Comparison of ENCODE assay signal across 8 mouse cellular contexts in genomic region chr8:85034764-85035163, GRCm38 (mm10). TPM values are rescaled to one million over a fixed set of nuclear protein-coding genes. Genes with fewer than 3 reads are reported as not detected.
A peak's percentile ranks its signal among the peaks of the same experiment; 100 is the strongest.
DNase-seq lines count a peak whose midpoint lies in the region; ATAC-seq lines count a peak whose summit lies in the region.

No protein-coding gene starts in this region.

- 0 out of 2 replicates have a peak overlapping the region, but pooled peaks have one; percentile 67 for H3K9ac ChIP-seq in intestine, embryonic 15.5 days

- H3K36me3 ChIP-seq in intestine, embryonic 15.5 days: peaks cover 8% of the 10 kb centered on the region; the same call in 1 of the 2 replicates
- H3K36me3 ChIP-seq in limb, embryonic 10.5 days: peaks cover 51% of the 10 kb centered on the region
- H3K36me3 ChIP-seq in midbrain, embryonic 10.5 days: peaks cover 49% of the 10 kb centered on the region

- peak overlapping the region; percentile 85 for H3K4me3 ChIP-seq in intestine, embryonic 15.5 days (replicated peaks)
- H3K4me3 ChIP-seq in limb, embryonic 10.5 days: peak overlapping the region; percentile 81
- H3K4me3 ChIP-seq in midbrain, embryonic 10.5 days: peak overlapping the region; percentile 76

- peak; percentile 40 for ATAC-seq in activated CD4-positive, CD25-positive, alpha-beta regulatory T cell, adult 4 months
- no peak for ATAC-seq in intestine, embryonic 15.5 days
- no peak for ATAC-seq in megakaryocyte-erythroid progenitor cell, adult 5-6 weeks (replicated peaks; ENCODE audit: low FRiP score, low TSS enrichment, poor library complexity, severe bottlenecking)

- peak; percentile 77 for DNase-seq in cerebellum, adult 9-11 months
- peak; percentile 70 for DNase-seq in gastrocnemius, adult 18-20 months (ENCODE audit: low spot score)
- DNase-seq in limb, embryonic 10.5 days (ENCODE audit: low spot score): peak; percentile 83
- peak; percentile 75 for DNase-seq in midbrain, embryonic 10.5 days (ENCODE audit: low spot score)
- DNase-seq in right cerebral cortex, postnatal 25 days: peak; percentile 51

- peak overlapping the region; percentile 81 for H3K4me2 ChIP-seq in intestine, embryonic 15.5 days (replicated peaks)

- no peaks in the 10 kb centered on the region for H3K9me3 ChIP-seq in intestine, embryonic 15.5 days
- no peaks in the 10 kb centered on the region for H3K9me3 ChIP-seq in limb, embryonic 10.5 days (replicated peaks)
- no peaks in the 10 kb centered on the region for H3K9me3 ChIP-seq in midbrain, embryonic 10.5 days (replicated peaks)

- 3% methylated on average over 13 of the region's 13 CpGs for WGBS in intestine, embryonic 15.5 days
- 4% methylated on average over 13 of the region's 13 CpGs for WGBS in limb, embryonic 10.5 days
- WGBS in midbrain, embryonic 10.5 days: 4% methylated on average over 13 of the region's 13 CpGs

- peak overlapping the region; percentile 100 for H3K27ac ChIP-seq in intestine, embryonic 15.5 days
- peak overlapping the region; percentile 99 for H3K27ac ChIP-seq in limb, embryonic 10.5 days
- 0 out of 2 replicates have a peak overlapping the region, but pooled peaks have one; percentile 17 for H3K27ac ChIP-seq in midbrain, embryonic 10.5 days (replicated peaks)

- peaks cover 10% of the 10 kb centered on the region; the same call in 1 of the 2 replicates for H3K4me1 ChIP-seq in intestine, embryonic 15.5 days (replicated peaks)
- H3K4me1 ChIP-seq in limb, embryonic 10.5 days: peaks cover 34% of the 10 kb centered on the region
- H3K4me1 ChIP-seq in midbrain, embryonic 10.5 days: peaks cover 38% of the 10 kb centered on the region

- no peaks in the 10 kb centered on the region for H3K27me3 ChIP-seq in intestine, embryonic 15.5 days (replicated peaks)
- H3K27me3 ChIP-seq in limb, embryonic 10.5 days (ENCODE audit: low read depth, poor library complexity, severe bottlenecking): no peaks in the 10 kb centered on the region
- H3K27me3 ChIP-seq in midbrain, embryonic 10.5 days (ENCODE audit: low read depth, poor library complexity, severe bottlenecking): no peaks in the 10 kb centered on the region

RNA-seq across cellular contexts. Expression of gene Tnpo2, which starts 2.0 kb away (rescaled TPM):
- polyA plus RNA-seq in activated CD4-positive, CD25-positive, alpha-beta regulatory T cell, adult 4 months (2017; shearing (Covaris generic)): 10 to 100 TPM in 1 of 2 experiments, 1 to 10 TPM in 1; 9.2 to 19.4 TPM
- total RNA-seq in gastrocnemius, adult 18-20 months (2021): 10 to 100 TPM; 27.6 to 35.4 TPM
- polyA plus RNA-seq in intestine, embryonic 15.5 days (2015; fragmentation: Nextera tagmentation; extraction: Ambion mirVana): 28.1 and 29.4 TPM in 2 replicates
- polyA plus RNA-seq in limb, embryonic 10.5 days (2016; fragmentation: Nextera tagmentation; extraction: Ambion mirVana): 28.1 and 28.4 TPM in 2 replicates
- polyA plus RNA-seq in midbrain, embryonic 10.5 days (2016; fragmentation: Nextera tagmentation; extraction: Ambion mirVana): 28.6 and 34.9 TPM in 2 replicates
- total RNA-seq in megakaryocyte-erythroid progenitor cell, adult 5-6 weeks (2014; fragmentation: Nextera tagmentation): 42.2 and 68.5 TPM in 2 replicates
- 20.3 and 28.3 TPM in 2 replicates for total RNA-seq in megakaryocyte-erythroid progenitor cell, adult 5-6 weeks (2017)

RNA-seq across cellular contexts. Expression of gene Trir, which starts 8.1 kb away (rescaled TPM):
- polyA plus RNA-seq in activated CD4-positive, CD25-positive, alpha-beta regulatory T cell, adult 4 months (2017; shearing (Covaris generic)): 10 to 100 TPM; 26.8 to 30.5 TPM
- total RNA-seq in gastrocnemius, adult 18-20 months (2021): 10 to 100 TPM; 70.4 to 78.8 TPM
- polyA plus RNA-seq in intestine, embryonic 15.5 days (2015; fragmentation: Nextera tagmentation; extraction: Ambion mirVana): 110 and 113 TPM in 2 replicates
- polyA plus RNA-seq in limb, embryonic 10.5 days (2016; fragmentation: Nextera tagmentation; extraction: Ambion mirVana): 138 and 157 TPM in 2 replicates
- 140 and 146 TPM in 2 replicates for polyA plus RNA-seq in midbrain, embryonic 10.5 days (2016; fragmentation: Nextera tagmentation; extraction: Ambion mirVana)
- 137 and 159 TPM in 2 replicates for total RNA-seq in megakaryocyte-erythroid progenitor cell, adult 5-6 weeks (2014; fragmentation: Nextera tagmentation)
- total RNA-seq in megakaryocyte-erythroid progenitor cell, adult 5-6 weeks (2017): 342 and 455 TPM in 2 replicates

RNA-seq across cellular contexts. Expression of gene Asna1, which starts 9.7 kb away (rescaled TPM):
- 10 to 100 TPM; 55.6 to 98.1 TPM for polyA plus RNA-seq in activated CD4-positive, CD25-positive, alpha-beta regulatory T cell, adult 4 months (2017; shearing (Covaris generic))
- total RNA-seq in gastrocnemius, adult 18-20 months (2021): 10 to 100 TPM; 53.6 to 58.0 TPM
- polyA plus RNA-seq in intestine, embryonic 15.5 days (2015; fragmentation: Nextera tagmentation; extraction: Ambion mirVana): 125 and 130 TPM in 2 replicates
- 161 and 163 TPM in 2 replicates for polyA plus RNA-seq in limb, embryonic 10.5 days (2016; fragmentation: Nextera tagmentation; extraction: Ambion mirVana)
- polyA plus RNA-seq in midbrain, embryonic 10.5 days (2016; fragmentation: Nextera tagmentation; extraction: Ambion mirVana): 160 and 164 TPM in 2 replicates
- 77.3 and 82.3 TPM in 2 replicates for total RNA-seq in megakaryocyte-erythroid progenitor cell, adult 5-6 weeks (2014; fragmentation: Nextera tagmentation)
- total RNA-seq in megakaryocyte-erythroid progenitor cell, adult 5-6 weeks (2017): 48.6 and 73.5 TPM in 2 replicates

RNA-seq across cellular contexts. Expression of gene Best2, which starts 20.4 kb away (rescaled TPM):
- polyA plus RNA-seq in activated CD4-positive, CD25-positive, alpha-beta regulatory T cell, adult 4 months (2017; shearing (Covaris generic)): not detected
- total RNA-seq in gastrocnemius, adult 18-20 months (2021): not detected
- 0.14 and 0.76 TPM in 2 replicates for polyA plus RNA-seq in intestine, embryonic 15.5 days (2015; fragmentation: Nextera tagmentation; extraction: Ambion mirVana)
- not detected in 2 replicates for polyA plus RNA-seq in limb, embryonic 10.5 days (2016; fragmentation: Nextera tagmentation; extraction: Ambion mirVana)
- polyA plus RNA-seq in midbrain, embryonic 10.5 days (2016; fragmentation: Nextera tagmentation; extraction: Ambion mirVana): not detected in 2 replicates
- not detected in 2 replicates for total RNA-seq in megakaryocyte-erythroid progenitor cell, adult 5-6 weeks (2014; fragmentation: Nextera tagmentation)
- total RNA-seq in megakaryocyte-erythroid progenitor cell, adult 5-6 weeks (2017): not detected in 2 replicates

RNA-seq across cellular contexts. Expression of gene Fbxw9, which starts 25.1 kb away (rescaled TPM):
- polyA plus RNA-seq in activated CD4-positive, CD25-positive, alpha-beta regulatory T cell, adult 4 months (2017; shearing (Covaris generic)): 1 to 10 TPM; 2.8 to 3.1 TPM
- total RNA-seq in gastrocnemius, adult 18-20 months (2021): 1 to 10 TPM; 1.8 TPM
- polyA plus RNA-seq in intestine, embryonic 15.5 days (2015; fragmentation: Nextera tagmentation; extraction: Ambion mirVana): 25.2 and 27.4 TPM in 2 replicates
- polyA plus RNA-seq in limb, embryonic 10.5 days (2016; fragmentation: Nextera tagmentation; extraction: Ambion mirVana): 19.9 and 23.1 TPM in 2 replicates
- polyA plus RNA-seq in midbrain, embryonic 10.5 days (2016; fragmentation: Nextera tagmentation; extraction: Ambion mirVana): 25.5 and 32.3 TPM in 2 replicates
- total RNA-seq in megakaryocyte-erythroid progenitor cell, adult 5-6 weeks (2014; fragmentation: Nextera tagmentation): 11.0 and 21.1 TPM in 2 replicates
- total RNA-seq in megakaryocyte-erythroid progenitor cell, adult 5-6 weeks (2017): 1.4 and 5.8 TPM in 2 replicates

Comparison
In these comparisons a context has a peak if more than half of its experiments do, and no peak if none do; other contexts are left out.
1. H3K27ac ChIP-seq: peak in every context shown above with its lines; median percentile 100 in intestine, embryonic 15.5 days; 99 in limb, embryonic 10.5 days; 17 in midbrain, embryonic 10.5 days.